Comparison of ENCODE assay signal across 19 mouse cellular contexts in genomic region chr11:20681679-20682078, GRCm38 (mm10).
"Had no signal": no experiment of that assay in that cellular context is flagged by ENCODE, and none has a peak within 500 bp of the region (broad histone marks: within the 10 kb centered on the region; RNA-seq: fewer than 3 reads in every experiment).

No protein-coding gene starts in this region.

- H3K27me3 ChIP-seq: liver, embryonic 13.5 days; liver, embryonic 15.5 days; midbrain, embryonic 13.5 days; neural tube, embryonic 13.5 days; neural tube, embryonic 15.5 days had no signal

- H3K4me1 ChIP-seq: liver, embryonic 13.5 days; liver, embryonic 15.5 days; midbrain, embryonic 10.5 days; midbrain, embryonic 13.5 days; neural tube, embryonic 13.5 days; neural tube, embryonic 15.5 days had no signal

- H3K9me3 ChIP-seq: liver, embryonic 13.5 days; liver, embryonic 15.5 days; midbrain, embryonic 10.5 days; midbrain, embryonic 13.5 days; neural tube, embryonic 13.5 days; neural tube, embryonic 15.5 days had no signal

- H3K9ac ChIP-seq: liver, embryonic 13.5 days; liver, embryonic 15.5 days; lung, embryonic 14.5 days; midbrain, embryonic 13.5 days; neural tube, embryonic 13.5 days; neural tube, embryonic 15.5 days had no signal

- H3K4me2 ChIP-seq: liver, embryonic 13.5 days; liver, embryonic 15.5 days; lung, embryonic 14.5 days; midbrain, embryonic 13.5 days; neural tube, embryonic 13.5 days; neural tube, embryonic 15.5 days had no signal

- H3K4me3 ChIP-seq: liver, embryonic 13.5 days; liver, embryonic 15.5 days; midbrain, embryonic 10.5 days; midbrain, embryonic 13.5 days; myocyte; neural tube, embryonic 13.5 days; neural tube, embryonic 15.5 days had no signal

- H3K27ac ChIP-seq: liver, embryonic 13.5 days; liver, embryonic 15.5 days; midbrain, embryonic 10.5 days; midbrain, embryonic 13.5 days; neural tube, embryonic 13.5 days; neural tube, embryonic 15.5 days had no signal

- ATAC-seq: midbrain, embryonic 13.5 days; midbrain, embryonic 16.5 days had no signal

- DNase-seq: liver, embryonic 13.5 days; lung, adult 18-20 months; lung, embryonic 14.5 days; lung, postnatal 10 days; lung, postnatal 4 days; retina, postnatal 1 day; right cerebral cortex, adult 18-20 months; right cerebral cortex, postnatal 25 days; right cerebral cortex, postnatal 4 days; spleen, adult 18-20 months; thymus, adult 18-20 months; thymus, postnatal 25 days had no signal
